Mouse (Mus musculus): Measurements from ENCODE around the gene Ggt6.

GRCm38 (mm10) chr11:72426884-72427283 is 8.4 kb upstream of the Ggt6 start:
- TF ChIP-seq CTCF (IDR thresholded peaks at IDR 0.05; ENCODE audit: extremely low read depth, insufficient read depth, low read length) (no peak), POLR2A (IDR thresholded peaks at IDR 0.05; ENCODE audit: extremely low read depth, insufficient read depth, low read length) (no peak)
